Mouse (Mus musculus): ENCODE measurements around the gene Plcl1.

DNA sequence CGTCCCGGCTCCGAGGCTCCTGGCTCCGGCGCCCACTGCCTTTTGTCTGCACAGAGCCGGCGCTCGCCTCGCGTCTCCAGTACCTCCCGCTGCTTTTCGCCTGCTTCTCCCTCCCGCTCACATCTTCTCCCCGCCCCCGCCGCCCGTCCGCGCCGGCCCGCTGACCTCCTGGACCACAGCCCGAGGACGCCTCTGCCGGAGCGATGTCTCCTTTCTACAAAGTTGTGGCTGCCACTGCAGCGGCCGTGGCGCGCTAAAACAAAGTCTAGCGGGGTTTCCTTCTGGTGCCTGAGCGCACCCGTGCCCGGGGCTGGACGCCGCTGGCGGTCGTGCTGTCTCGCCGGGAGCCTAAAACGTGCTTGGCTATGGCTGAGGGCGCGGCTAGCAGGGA, 297 bp downstream of the Plcl1 start:
- no peak for TF ChIP-seq MYOD1 (IDR thresholded peaks at IDR 0.05; ENCODE audit: control insufficient read depth in 1 of 3, insufficient read length in 2 of 3, low read depth in 2 of 3)
- peak; percentile 4 for TF ChIP-seq POLR2A (IDR thresholded peaks at IDR 0.05; ENCODE audit: insufficient read length, low read depth)
- no peak for TF ChIP-seq E2F4 (IDR thresholded peaks at IDR 0.05; ENCODE audit: insufficient read depth)
- no peak for TF ChIP-seq POLR2AphosphoS2 (IDR thresholded peaks at IDR 0.05; ENCODE audit: insufficient read length, low read depth)
- TF ChIP-seq MYOG (IDR thresholded peaks at IDR 0.05; ENCODE audit: control insufficient read depth in 1 of 3, insufficient read depth in 1 of 3, insufficient read length in 2 of 3, low read depth in 2 of 3), result no peak
- no peak for TF ChIP-seq USF1 (IDR thresholded peaks at IDR 0.05; ENCODE audit: low read depth)
